Mouse (Mus musculus) liver, embryonic 14.5 days (tissue): ENCODE measurements around the gene Bub1b. TPM values are rescaled to one million over a fixed set of nuclear protein-coding genes. Genes with fewer than 3 reads are reported as not detected.
"Not testable (repeated sequence)": the region's sequence is repeated elsewhere in the genome, so short reads cannot be mapped to it uniquely, and the experiment has no call there.

Experiments used
- ATAC-seq: fragments of 200-750 bp; cut with Nextera tagmentation; 2 replicates; pipeline ENCODE4 v1.8.0; 2017; ENCODE audit warnings: moderate number of reproducible peaks, mild to moderate bottlenecking, moderate library complexity; ENCODE audit not compliant: insufficient read depth
- DNase-seq, 3 experiments: peaks; one replicate each; pipeline ENCODE4 v3.0.0-alpha.2; 2012 to 2013; ENCODE audit warnings: low read depth in 3 of 3, low spot score in 3 of 3
- H3K27ac ChIP-seq: fragments of 300-500 bp; sonication (generic); 2 replicates; pipeline ENCODE4 v1.5.1; 2014; ENCODE audit warnings: moderate library complexity, mild to moderate bottlenecking, control low read depth, inconsistent platforms
- H3K27me3 ChIP-seq: fragments of 300-500 bp; sonication (generic); 2 replicates; pipeline ENCODE4 v1.6.1; 2014; ENCODE audit warnings: mild to moderate bottlenecking, low read length, moderate library complexity; ENCODE audit not compliant: control insufficient read depth, insufficient read depth
- H3K36me3 ChIP-seq: fragments of 300-500 bp; sonication (generic); replicated peaks from 2 replicates; pipeline ENCODE4 v1.6.1; 2014; ENCODE audit warnings: low read depth; ENCODE audit not compliant: control insufficient read depth, insufficient read depth
- H3K4me1 ChIP-seq, 2 experiments: fragments of 200-500 bp in 1 of 2; fragments of 300-500 bp in 1 of 2; sonication (generic) in 1 of 2; replicated peaks; 2 replicates each; pipeline ENCODE4 v1.6.1; 2012 to 2014; ENCODE audit warnings: antibody characterized with exemption in 1 of 2, inconsistent platforms in 1 of 2, low read length in 1 of 2; ENCODE audit not compliant: control insufficient read depth in 2 of 2, insufficient read depth in 2 of 2
- H3K4me2 ChIP-seq: fragments of 300-500 bp; sonication (generic); 2 replicates; pipeline ENCODE4 v1.6.1; 2014; ENCODE audit warnings: low read depth, mild to moderate bottlenecking, control low read depth, moderate library complexity
- H3K4me3 ChIP-seq, 2 experiments: fragments of 200-500 bp in 1 of 2; fragments of 300-500 bp in 1 of 2; sonication (generic) in 1 of 2; 2 replicates each; pipeline ENCODE4 v1.5.1; 2012 to 2014; ENCODE audit warnings: low read depth in 2 of 2, low read length in 2 of 2, mild to moderate bottlenecking in 2 of 2, control low read depth in 1 of 2, inconsistent platforms in 1 of 2, moderate library complexity in 1 of 2; ENCODE audit not compliant: insufficient read depth in 1 of 2
- H3K9ac ChIP-seq: fragments of 300-500 bp; sonication (generic); replicated peaks from 2 replicates; pipeline ENCODE4 v1.6.1; 2014; ENCODE audit warnings: mild to moderate bottlenecking, control low read depth, moderate library complexity
- H3K9me3 ChIP-seq: fragments of 300-500 bp; sonication (generic); 2 replicates; pipeline ENCODE4 v1.6.1; 2016; ENCODE audit warnings: low read length, mixed read lengths; ENCODE audit not compliant: control insufficient read depth
- CTCF ChIP-seq: IDR thresholded peaks from 2 replicates; pipeline ENCODE4 v1.5.1; 2016; ENCODE audit warnings: antibody characterized with exemption, low read depth, control low read depth
- EP300 ChIP-seq: IDR thresholded peaks from 2 replicates; pipeline ENCODE4 v1.6.1; 2016; ENCODE audit warnings: antibody characterized with exemption, low read depth
- WGBS: fragments of 180-500 bp; shearing (Covaris S2); extraction: QIAGEN DNeasy Blood & Tissue Kit; methylation state at CpG from one replicate; pipeline ENCODE4 v1.1.7; 2014; ENCODE audit not compliant: insufficient replicate concordance; 5-methylcytosine and 5-hydroxymethylcytosine counted together
- polyA plus RNA-seq, 2 experiments: library from polyadenylated mRNA; depleted of rRNA in 1 of 2; stranded (reverse) in 1 of 2; unstranded in 1 of 2; fragments of >200 nt; fragmentation: Nextera tagmentation in 1 of 2; extraction: Ambion mirVana in 1 of 2; gene quantifications; 2 replicates each; pipeline versions ENCODE4 v1.2.1 to v1.2.3; 2012 to 2014

The Bub1b gene
- polyA plus RNA-seq, 2 experiments = 33.6 to 40.2 TPM

- H3K9ac ChIP-seq = no peak overlapping the region
- WGBS = 46% methylated on average over 3 of the region's 3 CpGs
- peaks cover 63% of the 10 kb centered on the region for H3K36me3 ChIP-seq
Measured at GRCm38 (mm10) chr2:118642942-118643341, 44.9 kb downstream of the Bub1b start.

GRCm38 (mm10) chr2:118646665-118647064 lies 48.7 kb downstream of the Bub1b start:
- Histone ChIP-seq H3K4me2 (no peak overlapping the region), H3K9ac (no peak overlapping the region), H3K4me3 (no peak overlapping the region), H3K27ac (no peak overlapping the region), H3K36me3 (peaks cover 26% of the 10 kb centered on the region), H3K9me3 (no peaks in the 10 kb centered on the region), H3K4me1 (no peaks in the 10 kb centered on the region), H3K27me3 (no peaks in the 10 kb centered on the region)
- ATAC-seq (no peak), DNase-seq (no peak)
- WGBS = 73% methylated on average over 5 of the region's 5 CpGs
- TF ChIP-seq EP300 (no peak), CTCF (no peak)

More at GRCm38 (mm10) chr2:118642942-118643341, 44.9 kb downstream of the Bub1b start:
- no peaks in the 10 kb centered on the region for H3K27me3 ChIP-seq
- H3K4me3 ChIP-seq = no peak overlapping the region
- DNase-seq = no peak
- TF ChIP-seq CTCF = no peak
- TF ChIP-seq EP300 = no peak
- no peak for ATAC-seq
- H3K4me2 ChIP-seq = no peak overlapping the region
- no peaks in the 10 kb centered on the region for H3K4me1 ChIP-seq
- no peaks in the 10 kb centered on the region for H3K9me3 ChIP-seq
- no peak overlapping the region for H3K27ac ChIP-seq

GRCm38 (mm10) chr2:118650697-118651096 lies 52.7 kb downstream of the Bub1b start:
- H3K4me1 ChIP-seq, H3K9me3 ChIP-seq, H3K27me3 ChIP-seq, ATAC-seq, H3K36me3 ChIP-seq, H3K4me3 ChIP-seq, H3K9ac ChIP-seq, H3K27ac ChIP-seq, DNase-seq, H3K4me2 ChIP-seq: not testable (repeated sequence)
- WGBS = 28% methylated on average over 2 of the region's 2 CpGs

DNA sequence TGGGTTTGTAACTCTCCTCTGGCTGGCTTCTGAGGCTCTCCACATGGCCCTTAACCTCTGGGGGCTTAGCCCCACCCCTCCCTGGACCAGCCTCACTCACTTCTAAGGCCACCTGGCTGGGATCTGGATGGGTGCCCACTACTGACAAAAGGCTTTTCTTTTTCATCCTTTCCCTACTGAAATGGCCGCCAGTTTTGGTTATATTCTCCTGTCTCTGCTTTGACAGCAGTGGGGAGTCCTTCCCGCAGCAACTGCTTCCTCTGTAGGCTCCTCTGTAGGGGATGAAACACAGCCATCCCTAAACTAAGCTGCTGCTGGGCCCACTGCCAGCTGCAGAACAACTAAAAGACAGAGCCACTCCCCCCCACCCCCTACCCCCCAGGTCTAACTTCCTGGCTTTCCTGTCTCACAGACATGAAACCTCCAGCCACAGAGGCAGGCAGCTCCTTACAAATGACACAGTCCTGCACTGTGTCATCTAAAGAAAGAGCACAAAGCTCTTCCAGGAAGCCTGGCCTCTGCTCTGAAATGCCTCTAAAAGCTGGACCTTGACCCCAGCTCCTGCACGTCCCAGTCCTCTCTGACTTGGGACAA lies 58.8 kb downstream of the Bub1b start:
- no peak for DNase-seq
- no peak overlapping the region; the same call in 1 of the 2 replicates for H3K9ac ChIP-seq
- 49% methylated on average over 3 of the region's 3 CpGs for WGBS

GRCm38 (mm10) chr2:118658457-118658856 lies 60.4 kb downstream of the Bub1b start:
- Histone ChIP-seq H3K4me3 (peak overlapping the region in 1 of 2 experiments; percentile 45; a peak in 2 of 4 replicates), H3K4me1 (peaks cover 43 to 57% of the 10 kb centered on the region in 2 experiments), H3K27me3 (no peaks in the 10 kb centered on the region), H3K9ac (peak overlapping the region; percentile 80), H3K36me3 (no peaks in the 10 kb centered on the region), H3K4me2 (peak overlapping the region; percentile 74), H3K9me3 (no peaks in the 10 kb centered on the region), H3K27ac (peak overlapping the region; percentile 100)
- TF ChIP-seq CTCF (0 out of 2 replicates have a peak, but pooled peaks have one; percentile 14), EP300 (no peak)
- DNase-seq (peak; percentile 76 to 89 (median 80)), ATAC-seq (peak; percentile 82)
- 17% methylated on average over 4 of the region's 4 CpGs for WGBS

More for the DNA sequence above, 58.8 kb downstream of the Bub1b start:
- Histone ChIP-seq H3K27ac (peak overlapping the region; percentile 42), H3K4me2 (no peak overlapping the region), H3K4me3 (no peak overlapping the region), H3K9me3 (no peaks in the 10 kb centered on the region), H3K27me3 (no peaks in the 10 kb centered on the region), H3K36me3 (no peaks in the 10 kb centered on the region), H3K4me1 (peaks cover 27 to 41% of the 10 kb centered on the region in 2 experiments)
- ATAC-seq = no peak
- TF ChIP-seq CTCF = no peak
- no peak for TF ChIP-seq EP300
